Mouse (Mus musculus) layer of hippocampus, postnatal 25 days (tissue): ENCODE measurements at regions not wholly inside any gene's neighbourhood (a gene's known extent, or its start where the extent isn't known, plus 50 kb on each side); places are given as distances from the start of the nearest gene placed in this dataset.
A peak's percentile ranks its signal among the peaks of the same experiment; 100 is the strongest.

Source experiments
- DNase-seq, 2 experiments: peaks; one replicate each; pipeline ENCODE4 v3.0.0; 2022; ENCODE audit warnings: mixed read lengths in 2 of 2, low spot score in 1 of 2; ENCODE audit errors: extremely low spot score in 1 of 2

DNA sequence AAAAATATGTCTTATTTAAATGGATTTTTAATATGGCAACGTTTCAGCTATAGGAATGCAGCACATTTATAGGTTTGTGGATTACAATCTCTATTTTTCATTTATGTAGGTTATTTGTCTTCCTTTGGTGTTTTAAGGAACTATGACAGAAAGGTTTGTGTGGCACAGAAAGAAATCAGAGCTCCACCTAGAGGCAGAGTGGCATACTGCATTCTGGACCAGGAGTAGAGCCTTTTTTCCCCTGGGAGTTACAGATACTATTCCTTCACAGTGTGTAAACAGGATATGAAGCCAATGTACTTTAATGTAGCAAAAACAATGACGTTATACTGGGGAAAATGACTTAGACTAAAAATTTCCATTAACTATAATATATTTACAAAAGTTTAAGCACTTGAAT lies 94.9 kb upstream of the St8sia4 start:
- peak; percentile 44 to 84 for DNase-seq

GRCm38 (mm10) chr1:95754071-95754915 lies 86.9 kb upstream of the St8sia4 start:
- no peak for DNase-seq

GRCm38 (mm10) chr1:95753517-95753916 lies 86.1 kb upstream of the St8sia4 start:
- DNase-seq = no peak

GRCm38 (mm10) chr1:95748940-95749339 lies 81.6 kb upstream of the St8sia4 start:
- no peak for DNase-seq

- no peak for DNase-seq
Measured at GRCm38 (mm10) chr1:95747287-95747686, 79.9 kb upstream of the St8sia4 start.

- no peak for DNase-seq
Measured at GRCm38 (mm10) chr1:95744446-95744845, 77.1 kb upstream of the St8sia4 start.

DNA sequence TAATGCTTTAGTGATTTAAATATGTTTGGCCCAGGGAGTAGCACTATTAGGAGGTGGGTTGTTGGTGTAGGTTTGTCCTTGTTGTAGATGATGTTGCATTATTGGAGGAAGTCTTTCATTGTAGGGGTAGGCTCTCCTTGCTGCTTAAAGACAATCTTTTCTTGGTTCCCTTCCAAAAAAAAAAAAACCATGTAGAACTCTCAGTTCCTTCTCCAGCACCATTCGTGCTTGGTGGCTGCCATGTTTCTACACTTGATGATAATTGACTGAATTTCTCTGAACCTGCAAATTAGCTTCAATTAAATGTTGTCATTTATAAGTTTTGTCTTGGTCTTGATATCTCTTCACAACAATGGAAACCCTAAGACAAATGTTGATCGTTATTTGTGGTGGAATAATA lies 76.0 kb upstream of the St8sia4 start:
- DNase-seq = no peak

- no peak for DNase-seq
Measured at GRCm38 (mm10) chr1:95719449-95719848, 52.1 kb upstream of the St8sia4 start.

DNA sequence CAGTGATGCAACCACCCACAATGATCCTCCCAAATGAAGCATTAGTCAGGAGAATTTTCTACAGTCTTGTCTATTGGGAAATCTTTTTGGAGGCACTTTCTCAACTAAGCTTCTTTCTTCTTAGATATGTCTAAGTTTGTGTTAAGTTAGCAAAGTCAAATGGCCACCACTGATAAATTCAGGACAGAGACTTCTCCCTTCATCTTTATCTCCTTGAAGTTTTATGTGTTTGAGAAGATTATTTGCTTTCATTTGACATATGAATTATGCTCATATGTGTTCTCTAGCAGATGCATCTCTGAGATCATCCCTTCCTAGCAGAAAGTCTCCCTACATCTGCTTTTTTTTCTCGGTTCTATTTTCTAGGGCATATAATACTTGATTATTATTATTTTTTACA lies 51.4 kb upstream of the St8sia4 start:
- no peak for DNase-seq
